Mouse (Mus musculus) cortical plate, adult 2 months (tissue): ENCODE results near the gene Cdcp2.

Experiments
- CTCF ChIP-seq: fragments of 200-500 bp; IDR thresholded peaks from 2 replicates; pipeline ENCODE4 v1.5.1; 2011; ENCODE audit warnings: mild to moderate bottlenecking, control low read depth, low read length; ENCODE audit not compliant: insufficient read depth; ENCODE audit errors: extremely low read depth
- POLR2A ChIP-seq: fragments of 200-500 bp; IDR thresholded peaks from 2 replicates; pipeline ENCODE4 v1.6.1; 2011; ENCODE audit warnings: mild to moderate bottlenecking, low read length, control low read depth; ENCODE audit not compliant: insufficient read depth; ENCODE audit errors: extremely low read depth

- TF ChIP-seq CTCF, result no peak
- no peak for TF ChIP-seq POLR2A
Observed at GRCm38 (mm10) chr4:107159166-107159773, 62.6 kb downstream of the Cdcp2 start.
